Mouse (Mus musculus): ENCODE measurements around the gene Ermn. TPM values are rescaled to one million over a fixed set of nuclear protein-coding genes. Genes with fewer than 3 reads are reported as not detected.
A peak's percentile ranks its signal among the peaks of the same experiment; 100 is the strongest.

Ermn gene
- polyA plus RNA-seq (2015; fragmentation: Nextera tagmentation; extraction: Ambion mirVana), result 0.44 and 0.56 TPM in 2 replicates

- H3K9ac ChIP-seq, result no peak within 1 kb of the TSS
- H3K4me3 ChIP-seq, result no peak within 1 kb of the TSS
- H3K27ac ChIP-seq, result no peak within 1 kb of the TSS
- H3K9me3 ChIP-seq, result no peaks in the 10 kb centered on the region
- WGBS, result 9% methylated on average over 7 of the region's 7 CpGs
- peak; percentile 80 for ATAC-seq (ENCODE audit: low FRiP score)
- no peaks in the 10 kb centered on the region for H3K36me3 ChIP-seq
- H3K4me1 ChIP-seq (replicated peaks), result peaks cover 10% of the 10 kb centered on the region
- H3K27me3 ChIP-seq, result peaks cover 37% of the 10 kb centered on the region
- peak within 1 kb of the TSS; percentile 33 for H3K4me2 ChIP-seq
These were observed at the start of gene Ermn for GRCm38 (mm10) chr2:58052821-58053581. Gene Ermn (minus strand): TSS chr2:58052864.

- Histone ChIP-seq H3K27me3 (no peaks in the 10 kb centered on the region), H3K9ac (no peak overlapping the region), H3K4me1 (replicated peaks) (no peaks in the 10 kb centered on the region), H3K9me3 (no peaks in the 10 kb centered on the region), H3K27ac (no peak overlapping the region), H3K4me2 (no peak overlapping the region), H3K4me3 (no peak overlapping the region), H3K36me3 (no peaks in the 10 kb centered on the region)
- ATAC-seq (ENCODE audit: low FRiP score), result no peak
- WGBS, result 43% methylated on average over 1 of the region's 1 CpGs
These were observed 42.2 kb upstream of the Ermn start for GRCm38 (mm10) chr2:58094818-58095217.

- whole genome bisulfite sequencing, result 88% methylated on average over 1 of the region's 1 CpGs
- Histone ChIP-seq H3K36me3 (no peaks in the 10 kb centered on the region), H3K4me1 (replicated peaks) (no peaks in the 10 kb centered on the region), H3K27me3 (no peaks in the 10 kb centered on the region), H3K4me3 (no peak overlapping the region), H3K4me2 (no peak overlapping the region), H3K27ac (no peak overlapping the region), H3K9me3 (no peaks in the 10 kb centered on the region), H3K9ac (no peak overlapping the region)
- no peak for ATAC-seq (ENCODE audit: low FRiP score)
These were observed 33.8 kb upstream of the Ermn start for GRCm38 (mm10) chr2:58086420-58086819.

GRCm38 (mm10) chr2:58079849-58080248, 27.2 kb upstream of the Ermn start:
- Histone ChIP-seq H3K4me1 (replicated peaks) (no peaks in the 10 kb centered on the region), H3K4me2 (no peak overlapping the region), H3K4me3 (no peak overlapping the region), H3K9ac (no peak overlapping the region), H3K27ac (no peak overlapping the region), H3K27me3 (no peaks in the 10 kb centered on the region), H3K9me3 (no peaks in the 10 kb centered on the region), H3K36me3 (no peaks in the 10 kb centered on the region)
- ATAC-seq (ENCODE audit: low FRiP score), result no peak
- 77% methylated on average over 1 of the region's 1 CpGs for WGBS

GRCm38 (mm10) chr2:58055383-58055782, 2.7 kb upstream of the Ermn start:
- Histone ChIP-seq H3K4me1 (replicated peaks) (peaks cover 10% of the 10 kb centered on the region), H3K9ac (no peak overlapping the region), H3K36me3 (no peaks in the 10 kb centered on the region), H3K9me3 (no peaks in the 10 kb centered on the region), H3K27ac (no peak overlapping the region), H3K4me3 (no peak overlapping the region), H3K4me2 (no peak overlapping the region), H3K27me3 (peaks cover 26% of the 10 kb centered on the region)
- no peak for ATAC-seq (ENCODE audit: low FRiP score)

- H3K9me3 ChIP-seq, result no peaks in the 10 kb centered on the region
- H3K4me2 ChIP-seq, result no peak overlapping the region
- H3K36me3 ChIP-seq, result no peaks in the 10 kb centered on the region
- no peak overlapping the region for H3K27ac ChIP-seq
- H3K27me3 ChIP-seq, result no peaks in the 10 kb centered on the region
- H3K4me3 ChIP-seq, result no peak overlapping the region
- 67% methylated on average over 7 of the region's 7 CpGs for WGBS
- H3K4me1 ChIP-seq (replicated peaks), result no peaks in the 10 kb centered on the region
- no peak overlapping the region for H3K9ac ChIP-seq
- peak; percentile 46; the same call in 1 of the 2 replicates for ATAC-seq (ENCODE audit: low FRiP score)
These were observed 10.8 kb downstream of the Ermn start for GRCm38 (mm10) chr2:58041867-58042266.

GRCm38 (mm10) chr2:58036926-58037325, 15.7 kb downstream of the Ermn start:
- Histone ChIP-seq H3K4me3 (no peak overlapping the region), H3K9ac (no peak overlapping the region), H3K4me1 (replicated peaks) (no peaks in the 10 kb centered on the region), H3K27me3 (no peaks in the 10 kb centered on the region), H3K9me3 (no peaks in the 10 kb centered on the region), H3K4me2 (no peak overlapping the region), H3K36me3 (no peaks in the 10 kb centered on the region), H3K27ac (no peak overlapping the region)
- no peak for ATAC-seq (ENCODE audit: low FRiP score)
- WGBS, result 90% methylated on average over 2 of the region's 2 CpGs

- Histone ChIP-seq H3K4me1 (replicated peaks) (no peaks in the 10 kb centered on the region), H3K9me3 (no peaks in the 10 kb centered on the region), H3K27ac (no peak overlapping the region), H3K4me2 (no peak overlapping the region), H3K4me3 (no peak overlapping the region), H3K9ac (no peak overlapping the region), H3K27me3 (no peaks in the 10 kb centered on the region), H3K36me3 (no peaks in the 10 kb centered on the region)
- ATAC-seq (ENCODE audit: low FRiP score), result no peak
- 86% methylated on average over 4 of the region's 4 CpGs for WGBS
These were observed 17.0 kb downstream of the Ermn start for GRCm38 (mm10) chr2:58035635-58036034.

GRCm38 (mm10) chr2:58031431-58031830, 21.2 kb downstream of the Ermn start:
- no peak overlapping the region for H3K4me3 ChIP-seq
- H3K27ac ChIP-seq, result no peak overlapping the region
- H3K9ac ChIP-seq, result no peak overlapping the region
- H3K9me3 ChIP-seq, result no peaks in the 10 kb centered on the region
- no peak overlapping the region for H3K4me2 ChIP-seq
- no peak for ATAC-seq (ENCODE audit: low FRiP score)
- H3K36me3 ChIP-seq, result no peaks in the 10 kb centered on the region
- no peaks in the 10 kb centered on the region for H3K4me1 ChIP-seq (replicated peaks)
- no peaks in the 10 kb centered on the region for H3K27me3 ChIP-seq
- WGBS, result 89% methylated on average over 3 of the region's 3 CpGs

- Histone ChIP-seq H3K9me3 (no peaks in the 10 kb centered on the region), H3K27ac (no peak overlapping the region), H3K4me1 (replicated peaks) (no peaks in the 10 kb centered on the region), H3K4me3 (no peak overlapping the region), H3K36me3 (no peaks in the 10 kb centered on the region), H3K9ac (no peak overlapping the region), H3K27me3 (no peaks in the 10 kb centered on the region), H3K4me2 (no peak overlapping the region)
- 0 out of 2 replicates have a peak, but pooled peaks have one; percentile 59 for ATAC-seq (ENCODE audit: low FRiP score)
- 31% methylated on average over 7 of the region's 7 CpGs for WGBS
These were observed 23.3 kb downstream of the Ermn start for GRCm38 (mm10) chr2:58029404-58029803.

GRCm38 (mm10) chr2:58026740-58027139, 25.9 kb downstream of the Ermn start:
- no peak for ATAC-seq (ENCODE audit: low FRiP score)
- WGBS, result 89% methylated on average over 5 of the region's 5 CpGs
- Histone ChIP-seq H3K4me2 (no peak overlapping the region), H3K36me3 (no peaks in the 10 kb centered on the region), H3K27ac (no peak overlapping the region), H3K9me3 (no peaks in the 10 kb centered on the region), H3K9ac (no peak overlapping the region), H3K4me3 (no peak overlapping the region), H3K27me3 (no peaks in the 10 kb centered on the region), H3K4me1 (replicated peaks) (no peaks in the 10 kb centered on the region)

GRCm38 (mm10) chr2:58023556-58023955, 29.1 kb downstream of the Ermn start:
- Histone ChIP-seq H3K9me3 (no peaks in the 10 kb centered on the region), H3K9ac (no peak overlapping the region), H3K4me1 (replicated peaks) (no peaks in the 10 kb centered on the region), H3K36me3 (no peaks in the 10 kb centered on the region), H3K4me3 (no peak overlapping the region), H3K27me3 (no peaks in the 10 kb centered on the region), H3K4me2 (no peak overlapping the region), H3K27ac (no peak overlapping the region)
- 90% methylated on average over 6 of the region's 6 CpGs for WGBS
- no peak for ATAC-seq (ENCODE audit: low FRiP score)

- no peaks in the 10 kb centered on the region for H3K27me3 ChIP-seq
- H3K9ac ChIP-seq, result no peak overlapping the region
- H3K4me3 ChIP-seq, result no peak overlapping the region
- no peaks in the 10 kb centered on the region for H3K36me3 ChIP-seq
- H3K4me1 ChIP-seq (replicated peaks), result no peaks in the 10 kb centered on the region
- WGBS, result 94% methylated on average over 5 of the region's 5 CpGs
- no peak for ATAC-seq (ENCODE audit: low FRiP score)
- H3K4me2 ChIP-seq, result no peak overlapping the region
- H3K9me3 ChIP-seq, result no peaks in the 10 kb centered on the region
- no peak overlapping the region for H3K27ac ChIP-seq
These were observed 45.6 kb downstream of the Ermn start for GRCm38 (mm10) chr2:58007081-58007480.

Measured in hindbrain, embryonic 13.5 days (tissue).